ENCODE assay signal across 21 mouse cellular contexts in the genomic region with DNA sequence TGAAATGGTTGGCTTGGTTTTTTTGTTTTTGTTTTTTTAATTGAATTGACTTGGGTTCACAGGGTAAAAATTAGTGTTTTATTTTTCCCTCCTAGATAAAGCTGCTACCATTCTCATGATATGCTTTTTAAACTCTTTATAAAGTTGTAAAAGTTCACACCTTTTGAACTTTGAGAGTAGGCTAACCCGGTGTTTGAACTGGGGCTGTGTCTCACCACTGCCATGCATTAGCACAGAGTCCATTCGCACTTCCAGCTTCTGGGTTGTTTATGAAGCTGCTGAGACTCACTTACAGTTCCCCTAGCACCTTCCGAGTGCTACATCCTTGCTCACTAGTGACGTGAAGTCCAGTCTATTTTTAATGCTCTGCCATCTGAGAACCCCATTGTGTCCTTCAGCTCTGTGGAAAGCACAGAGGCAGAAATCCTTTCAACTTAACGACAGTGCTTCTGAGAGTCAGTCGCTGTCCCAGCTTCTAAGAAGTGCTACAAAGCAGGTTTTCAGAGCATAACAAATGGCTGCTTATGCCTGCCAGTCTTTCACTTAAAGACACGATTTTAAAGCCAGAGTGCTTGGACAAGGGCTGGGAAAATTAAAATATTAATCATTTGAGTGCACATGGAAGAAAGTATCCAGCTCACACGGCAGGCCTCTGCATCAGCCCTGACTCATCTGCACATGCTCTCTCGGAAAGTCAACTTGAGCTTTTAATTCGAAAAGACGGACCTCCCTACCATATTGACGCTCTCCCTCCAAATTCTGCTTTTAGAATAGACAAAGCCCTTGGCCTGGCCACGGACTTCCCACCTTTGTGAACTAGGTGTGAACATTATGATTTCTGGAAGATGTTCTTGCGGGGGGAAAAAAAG. TPM values are rescaled to one million over a fixed set of nuclear protein-coding genes. Genes with fewer than 3 reads are reported as not detected.
DNase-seq lines count a peak whose midpoint lies in the region; ATAC-seq and TF ChIP-seq lines count a peak whose summit lies in the region.
"Had no signal": no experiment of that assay in that cellular context is flagged by ENCODE, and none has a peak within 500 bp of the region (broad histone marks: within the 10 kb centered on the region; RNA-seq: fewer than 3 reads in every experiment).

No protein-coding gene starts in this region.

- H3K9me3 ChIP-seq in heart, embryonic 13.5 days = no peaks in the 10 kb centered on the region
- no peaks in the 10 kb centered on the region for H3K9me3 ChIP-seq in midbrain, embryonic 12.5 days
- H3K9me3 ChIP-seq: embryonic facial prominence, embryonic 13.5 days; forebrain, embryonic 15.5 days; hindbrain, embryonic 12.5 days; liver, embryonic 13.5 days had no signal

- DNase-seq in heart, adult 2 months = no peak
- DNase-seq in NIH3T3 (ENCODE audit: low read depth) = peak; percentile 60
- DNase-seq in brain, adult 2 months (ENCODE audit: low read depth, low spot score) = peak; percentile 40
- DNase-seq in kidney, adult 8-10 months = no peak
- no peak for DNase-seq in right cerebral cortex, adult 2 months (ENCODE audit: low spot score in 2 of 2)
- DNase-seq: adrenal gland, postnatal 25 days; cerebellum, postnatal 14 days; gastrocnemius, postnatal 14 days; kidney, postnatal 36 days; left cerebral cortex, postnatal 4 days; liver, embryonic 13.5 days; thymus, postnatal 36 days had no signal

- H3K79me2 ChIP-seq in heart, adult 2 months (replicated peaks; ENCODE audit: control insufficient read depth, insufficient read depth, low read length) = no peaks in the 10 kb centered on the region

- no peak for ATAC-seq in heart, embryonic 13.5 days (ENCODE audit: extremely low read depth, insufficient number of reproducible peaks, low FRiP score, low TSS enrichment)
- ATAC-seq in midbrain, embryonic 12.5 days (ENCODE audit: low FRiP score, low read depth) = peak; percentile 32; the same call in 1 of the 2 replicates
- ATAC-seq: CD4-positive, CD25-positive, alpha-beta regulatory T cell, adult 4 months; intestine, postnatal 0 days had no signal

- H3K4me3 ChIP-seq in heart, embryonic 13.5 days = no peak overlapping the region
- H3K4me3 ChIP-seq in heart, adult 2 months = no peak overlapping the region
- no peak overlapping the region for H3K4me3 ChIP-seq in midbrain, embryonic 12.5 days
- H3K4me3 ChIP-seq: embryonic facial prominence, embryonic 13.5 days; forebrain, embryonic 15.5 days; hindbrain, embryonic 12.5 days; liver, embryonic 13.5 days had no signal

- no peaks in the 10 kb centered on the region for H3K36me3 ChIP-seq in heart, embryonic 13.5 days
- H3K36me3 ChIP-seq in heart, adult 2 months (ENCODE audit: control insufficient read depth, insufficient read depth, low read length) = no peaks in the 10 kb centered on the region
- H3K36me3 ChIP-seq in midbrain, embryonic 12.5 days = no peaks in the 10 kb centered on the region
- H3K36me3 ChIP-seq: embryonic facial prominence, embryonic 13.5 days; forebrain, embryonic 15.5 days; hindbrain, embryonic 12.5 days; liver, embryonic 13.5 days had no signal

- no peak for TF ChIP-seq POLR2A in heart, adult 2 months (IDR thresholded peaks at IDR 0.05; ENCODE audit: insufficient read depth, low read depth, low read length)

- TF ChIP-seq EP300 in heart, adult 2 months (IDR thresholded peaks at IDR 0.05; ENCODE audit: insufficient read depth, low read depth, low read length) = no peak

- intact Hi-C loops in heart, adult 2 months (cut with DNase I) = no loop called here

- peak overlapping the region; percentile 53 for H3K27ac ChIP-seq in heart, embryonic 13.5 days (replicated peaks)
- no peak overlapping the region for H3K27ac ChIP-seq in heart, adult 2 months
- no peak overlapping the region for H3K27ac ChIP-seq in midbrain, embryonic 12.5 days (replicated peaks)
- H3K27ac ChIP-seq: embryonic facial prominence, embryonic 13.5 days; forebrain, embryonic 15.5 days; hindbrain, embryonic 12.5 days; liver, embryonic 13.5 days had no signal

- no peak overlapping the region for H3K9ac ChIP-seq in heart, embryonic 13.5 days
- no peak overlapping the region for H3K9ac ChIP-seq in heart, adult 2 months (ENCODE audit: low read depth, low read length)
- no peak overlapping the region for H3K9ac ChIP-seq in midbrain, embryonic 12.5 days (replicated peaks)
- H3K9ac ChIP-seq: embryonic facial prominence, embryonic 13.5 days; forebrain, embryonic 15.5 days; hindbrain, embryonic 12.5 days; liver, embryonic 13.5 days had no signal

- 50% methylated on average over 14 of the region's 14 CpGs for WGBS in heart, embryonic 13.5 days
- WGBS in heart, adult 2 months = 58% methylated on average over 14 of the region's 14 CpGs
- WGBS in midbrain, embryonic 12.5 days = 50% methylated on average over 14 of the region's 14 CpGs

- H3K27me3 ChIP-seq in heart, embryonic 13.5 days (replicated peaks) = no peaks in the 10 kb centered on the region; the same call in 1 of the 2 replicates
- no peaks in the 10 kb centered on the region for H3K27me3 ChIP-seq in heart, adult 2 months (ENCODE audit: control insufficient read depth, insufficient read depth, low read length)
- 0 out of 2 replicates have a peak, but pooled peaks cover 3% of the 10 kb centered on the region for H3K27me3 ChIP-seq in midbrain, embryonic 12.5 days
- H3K27me3 ChIP-seq: embryonic facial prominence, embryonic 13.5 days; forebrain, embryonic 15.5 days; hindbrain, embryonic 12.5 days; liver, embryonic 13.5 days had no signal

- H3K4me1 ChIP-seq in heart, embryonic 13.5 days = peaks cover 9% of the 10 kb centered on the region
- no peaks in the 10 kb centered on the region; the same call in 1 of the 2 replicates for H3K4me1 ChIP-seq in heart, adult 2 months (ENCODE audit: control insufficient read depth, insufficient read depth, low read length)
- 0 out of 2 replicates have a peak, but pooled peaks cover 9% of the 10 kb centered on the region for H3K4me1 ChIP-seq in midbrain, embryonic 12.5 days
- H3K4me1 ChIP-seq: forebrain, embryonic 15.5 days had no signal

- TF ChIP-seq CTCF in heart, adult 2 months (IDR thresholded peaks at IDR 0.05) = no peak

- H3K4me2 ChIP-seq in heart, embryonic 13.5 days = no peak overlapping the region
- no peak overlapping the region for H3K4me2 ChIP-seq in midbrain, embryonic 12.5 days (replicated peaks)
- H3K4me2 ChIP-seq: embryonic facial prominence, embryonic 13.5 days; forebrain, embryonic 15.5 days; hindbrain, embryonic 12.5 days; liver, embryonic 13.5 days had no signal

RNA-seq across cellular contexts. Expression of a gene that starts 34.1 kb away (rescaled TPM):
- 0.25 and 0.60 TPM in 2 replicates for polyA plus RNA-seq in heart, embryonic 13.5 days (2015; fragmentation: Nextera tagmentation; extraction: Ambion mirVana)
- 1 to 10 TPM; 1.4 to 1.9 TPM for total RNA-seq in heart, adult 2 months (2021)
- 1.2 and 1.8 TPM in 2 replicates for polyA plus RNA-seq in heart, adult 2 months (2012; rRNA removed)
- polyA plus RNA-seq in midbrain, embryonic 12.5 days (2016; fragmentation: Nextera tagmentation; extraction: Ambion mirVana) = 0.24 and 0.33 TPM in 2 replicates
- total RNA-seq: megakaryocyte-erythroid progenitor cell, adult 5-6 weeks; MEL had no signal

Comparison
In these comparisons a context has a peak if more than half of its experiments do, and no peak if none do; other contexts are left out.
1. DNase-seq: peak in NIH3T3 (single experiment) and brain, adult 2 months (single experiment); none in heart, adult 2 months (0 of 2), kidney, adult 8-10 months (0 of 2) and right cerebral cortex, adult 2 months (0 of 2).